In the genomic region with DNA sequence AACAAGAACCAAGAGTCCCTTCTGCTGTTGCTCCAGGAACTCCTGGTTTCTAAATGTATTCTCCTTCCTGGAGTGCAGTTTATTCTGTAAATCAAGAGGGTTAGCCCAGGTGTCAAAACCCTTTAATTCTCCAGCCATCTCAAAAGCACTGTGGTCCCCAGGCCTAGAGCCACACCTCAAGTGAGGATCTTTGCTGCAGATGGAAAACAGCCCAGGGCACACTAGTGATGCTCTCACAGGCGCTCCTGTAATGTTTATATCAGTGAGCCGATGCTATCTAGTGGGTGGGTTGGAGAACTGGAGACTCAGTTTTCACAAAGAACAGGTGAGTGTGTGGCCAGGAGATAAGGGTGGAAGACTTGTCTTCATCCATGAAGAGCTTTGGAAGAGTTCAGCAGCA, we compare ENCODE assay signal across 25 mouse cellular contexts. TPM values are rescaled to one million over a fixed set of nuclear protein-coding genes. Genes with fewer than 3 reads are reported as not detected.
"Had no signal": no experiment of that assay in that cellular context is flagged by ENCODE, and none has a peak within 500 bp of the region (broad histone marks: within the 10 kb centered on the region; RNA-seq: fewer than 3 reads in every experiment).

Gene Gm12169, plus strand, starts transcription at position 301 of the 400 bp plus-strand sequence.

- H3K27ac ChIP-seq: neural tube, embryonic 13.5 days; neural tube, embryonic 15.5 days; stomach, embryonic 15.5 days; stomach, postnatal 0 days had no signal

- H3K4me2 ChIP-seq: neural tube, embryonic 13.5 days; neural tube, embryonic 15.5 days; stomach, embryonic 15.5 days had no signal

- H3K27me3 ChIP-seq: neural tube, embryonic 13.5 days; neural tube, embryonic 15.5 days; stomach, embryonic 15.5 days had no signal

- H3K36me3 ChIP-seq: neural tube, embryonic 13.5 days; neural tube, embryonic 15.5 days; stomach, embryonic 15.5 days had no signal

- H3K4me3 ChIP-seq: neural tube, embryonic 13.5 days; neural tube, embryonic 15.5 days; stomach, embryonic 15.5 days had no signal

- H3K9ac ChIP-seq: neural tube, embryonic 13.5 days; neural tube, embryonic 15.5 days; stomach, embryonic 15.5 days had no signal

- H3K4me1 ChIP-seq: neural tube, embryonic 13.5 days; neural tube, embryonic 15.5 days; stomach, embryonic 15.5 days had no signal

- H3K9me3 ChIP-seq: neural tube, embryonic 13.5 days; neural tube, embryonic 15.5 days; stomach, embryonic 15.5 days had no signal

- DNase-seq: retina, postnatal 1 day; right cerebral cortex, adult 18-20 months; right cerebral cortex, postnatal 14 days; right cerebral cortex, postnatal 25 days; right cerebral cortex, postnatal 4 days; spleen, adult 18-20 months; thymus, adult 18-20 months; thymus, adult 2 months; thymus, postnatal 14 days; thymus, postnatal 25 days; thymus, postnatal 36 days; thymus, postnatal 4 days had no signal

RNA-seq across cellular contexts. Expression of gene Gm12169, which starts in this region (rescaled TPM):
- total RNA-seq: neutrophil, adult 5-6 weeks had no signal
- polyA plus RNA-seq: neural tube, embryonic 13.5 days; neural tube, embryonic 14.5 days; neural tube, embryonic 15.5 days; small intestine, adult 2 months; spleen, adult 2 months; stomach, embryonic 14.5 days; stomach, embryonic 15.5 days; stomach, embryonic 16.5 days; stomach, postnatal 0 days; testis, adult 2 months; thymus, adult 2 months; thymus, postnatal 0 days; urinary bladder, adult 2 months had no signal
